Mouse (Mus musculus) megakaryocyte, adult 5-6 weeks (primary cell): ENCODE measurements around the gene Cpne1. TPM values are rescaled to one million over a fixed set of nuclear protein-coding genes. Genes with fewer than 3 reads are reported as not detected.
"Not testable (repeated sequence)": the region's sequence is repeated elsewhere in the genome, so short reads cannot be mapped to it uniquely, and the experiment has no call there.

ENCODE experiments used
- ATAC-seq: 2 replicates; pipeline ENCODE4 v1.8.0; 2016; ENCODE audit warnings: mild to moderate bottlenecking, inconsistent platforms; ENCODE audit not compliant: poor library complexity, severe bottlenecking
- total RNA-seq, 2 experiments: library from RNA; stranded (forward) in 1 of 2; stranded (reverse) in 1 of 2; fragments of 153-499, 151-499 nt in 1 of 2; fragments of 221-1000, 200-1000 nt in 1 of 2; gene quantifications; 2 replicates each; pipeline versions ENCODE4 v1.2.3 to v1.2.4; 2015 to 2017

Gene Cpne1
- 56.5 and 58.3 TPM in 2 replicates for total RNA-seq (2015)
- total RNA-seq (2017): 30.2 and 31.1 TPM in 2 replicates

DNA sequence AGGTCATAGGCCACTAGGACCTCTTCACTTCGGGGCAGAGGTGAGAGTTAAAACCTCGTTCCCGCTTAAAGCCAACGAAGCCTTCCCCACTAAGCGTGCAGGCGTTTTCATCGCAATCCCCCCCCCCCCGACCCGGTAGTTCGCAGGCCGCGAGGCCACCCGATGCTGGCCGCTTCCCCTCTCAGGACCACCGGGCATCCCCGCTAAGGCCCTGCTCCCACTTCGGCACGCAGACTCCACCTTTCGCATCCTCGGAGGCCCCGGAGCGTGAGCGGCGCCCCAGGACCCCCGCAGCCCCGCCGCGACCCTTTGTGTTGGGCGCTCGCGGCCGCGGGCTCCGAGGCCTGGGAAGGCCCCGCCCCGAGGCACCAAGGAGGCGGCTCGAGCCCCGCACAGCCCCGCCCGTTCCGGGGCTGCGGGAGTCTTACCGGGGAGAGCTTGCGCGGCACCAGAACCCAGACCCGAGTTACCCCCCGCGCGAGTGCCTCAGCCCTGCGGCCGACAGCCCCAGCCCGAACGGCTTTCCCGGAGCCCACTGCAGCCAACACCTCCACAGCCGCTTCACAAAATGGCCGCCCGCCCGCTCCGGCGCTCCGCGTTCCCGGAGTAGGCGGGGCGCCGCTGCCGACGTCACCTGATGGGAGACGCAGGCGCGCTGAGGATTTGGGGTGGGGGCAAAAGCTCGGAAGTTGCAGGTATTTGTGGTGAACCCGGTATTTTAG, at the start of gene Cpne1, which contains the start of gene Rbm12:
Cpne1 (minus strand) TSS at position 608 of the 722 bp plus-strand sequence.
Rbm12 (minus strand) TSS at position 621 of the 722 bp plus-strand sequence.
- ATAC-seq: peak; percentile 99

DNA sequence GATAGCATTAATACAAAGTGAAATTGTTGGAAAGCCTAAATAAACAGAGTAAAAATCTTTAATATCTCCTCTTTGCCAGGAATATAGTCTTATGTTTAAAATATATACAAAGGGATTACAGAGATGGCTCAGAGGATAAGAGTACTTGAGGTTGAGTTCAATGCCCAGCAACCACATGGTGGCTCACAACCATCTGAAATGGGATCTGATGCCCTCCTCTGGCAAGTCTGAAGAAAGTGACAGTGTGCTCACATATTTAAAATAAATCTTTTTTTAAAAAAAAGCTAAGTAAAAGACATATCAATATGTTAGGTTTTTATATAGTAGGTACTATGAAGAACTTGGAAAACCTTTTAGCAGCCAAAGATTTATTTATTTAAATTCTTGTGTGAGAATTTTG, 39.8 kb upstream of the Cpne1 start:
- no peak for ATAC-seq

DNA sequence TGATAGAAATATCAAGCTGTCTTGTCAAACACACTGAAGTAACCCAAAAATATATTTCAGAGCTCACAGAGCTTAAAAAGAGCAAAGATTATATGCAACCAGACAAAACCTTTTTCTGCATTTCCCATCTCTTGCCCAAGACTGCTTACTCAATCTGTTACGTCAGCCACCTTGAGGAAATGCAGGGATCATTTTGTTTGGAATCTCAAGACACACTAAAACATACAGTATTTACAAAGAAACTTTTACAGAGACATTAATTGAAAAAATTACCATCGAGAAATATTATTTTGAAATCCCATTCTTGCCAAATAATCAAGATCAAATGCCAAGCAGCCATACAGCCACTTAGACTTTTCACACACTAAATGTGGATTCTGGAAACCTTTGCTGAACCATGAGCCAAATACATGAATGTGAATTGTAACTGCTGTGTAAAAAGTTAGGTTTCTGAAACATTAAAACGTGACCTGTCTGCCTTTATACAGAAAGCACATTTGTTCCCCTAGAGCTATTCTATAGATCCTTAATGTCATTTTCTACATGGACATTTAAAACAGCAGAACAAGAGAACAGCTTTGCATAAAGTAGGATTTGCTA, 35.7 kb upstream of the Cpne1 start:
- no peak for ATAC-seq

DNA sequence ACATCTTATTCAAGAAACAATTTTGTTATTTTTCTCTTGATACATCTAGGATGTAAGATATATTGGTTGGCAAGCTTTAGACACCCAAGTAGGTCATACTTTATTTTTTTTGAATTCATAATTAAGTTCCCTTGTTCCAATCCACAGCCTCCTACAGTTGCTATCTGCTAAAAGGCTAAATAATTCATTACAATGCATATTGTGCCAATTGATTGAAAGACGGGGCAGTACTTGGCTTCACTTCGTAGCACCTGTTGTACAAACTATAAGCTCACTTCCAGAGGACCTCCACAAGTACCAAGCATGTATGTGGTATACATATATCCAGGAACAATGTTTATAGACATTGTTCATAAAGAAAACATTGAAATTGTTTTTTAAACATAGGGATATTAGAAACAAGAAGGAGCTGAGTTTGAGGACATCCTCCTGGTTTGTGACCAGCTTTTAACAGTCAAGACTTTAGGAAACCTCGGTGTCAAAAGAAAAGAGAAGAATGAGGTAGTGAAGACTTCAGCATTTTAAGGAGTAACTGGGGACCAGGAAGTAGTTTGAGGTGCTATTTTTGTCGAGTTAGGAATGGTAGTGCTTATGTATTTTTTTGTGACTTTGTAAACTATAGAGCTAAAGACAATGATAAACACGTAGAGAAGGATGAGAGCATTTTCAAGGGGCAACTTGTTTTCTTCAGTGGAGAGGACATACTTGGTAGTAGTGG, 34.7 kb upstream of the Cpne1 start:
- no peak for ATAC-seq

DNA sequence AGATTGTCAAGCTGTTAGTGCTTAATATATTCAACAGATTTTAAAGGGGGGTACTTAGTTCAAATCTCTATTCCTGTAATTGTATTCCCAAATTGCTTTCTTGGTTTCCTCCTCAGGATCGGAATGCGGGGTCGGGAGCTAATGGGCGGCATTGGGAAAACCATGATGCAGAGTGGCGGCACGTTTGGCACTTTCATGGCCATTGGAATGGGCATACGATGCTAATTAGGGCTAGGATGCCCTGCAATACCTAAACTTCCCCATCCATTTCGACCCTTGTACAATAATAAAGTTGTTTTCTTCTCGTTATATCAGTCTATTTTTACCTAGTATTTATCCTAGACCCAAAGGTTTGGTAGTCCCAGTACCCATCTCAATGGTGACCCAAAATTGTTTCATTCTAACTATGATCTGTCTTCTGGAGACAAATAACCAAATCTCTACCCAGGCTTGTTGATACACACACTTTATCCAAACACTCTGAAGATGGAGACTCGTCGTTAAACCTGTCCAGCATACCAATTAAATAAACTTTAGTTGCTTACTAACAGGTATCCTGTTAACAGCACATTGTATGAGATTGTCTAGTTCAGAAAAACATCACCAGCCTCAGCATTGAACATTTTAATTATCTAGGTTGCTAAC, 33.8 kb upstream of the Cpne1 start:
- ATAC-seq: no peak

DNA sequence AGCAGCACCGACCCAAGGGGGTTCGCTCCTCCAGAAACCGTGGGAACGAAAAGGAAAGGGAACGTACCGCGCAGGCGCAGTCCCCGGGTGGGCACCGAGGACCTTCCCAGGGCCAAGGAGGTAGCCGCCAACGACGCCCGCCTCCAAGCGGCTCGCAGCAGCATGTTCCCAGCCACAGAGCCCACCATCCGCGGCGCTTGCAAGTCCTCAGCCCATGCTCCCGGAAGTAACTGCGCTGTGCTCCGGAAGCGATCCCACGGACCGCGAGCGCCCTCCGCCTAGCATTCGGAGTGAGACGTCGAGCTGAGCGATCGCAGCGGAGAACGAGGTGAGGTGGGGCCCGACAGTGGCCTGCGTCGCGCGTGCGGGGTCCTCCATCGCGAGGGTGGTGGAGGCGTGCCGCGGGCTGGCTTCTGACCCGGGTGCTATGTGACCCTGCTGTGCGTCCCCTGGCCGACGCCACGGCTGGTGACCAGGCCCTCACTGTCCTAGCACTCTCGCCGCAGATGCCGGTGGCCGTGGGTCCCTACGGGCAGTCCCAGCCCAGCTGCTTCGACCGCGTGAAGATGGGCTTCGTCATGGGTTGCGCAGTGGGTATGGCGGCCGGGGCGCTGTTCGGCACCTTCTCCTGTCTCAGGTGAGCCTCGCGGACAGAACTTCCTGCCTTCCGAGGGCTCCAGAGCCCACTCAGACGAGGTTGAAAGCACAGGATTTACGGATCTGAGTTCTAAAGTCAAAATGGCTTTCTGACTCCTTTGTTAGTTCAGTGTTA, 32.4 kb upstream of the Cpne1 start, which contains the start of the genes Romo1 and Nfs1:
Romo1 (plus strand) TSS at position 87 of the 772 bp plus-strand sequence.
Nfs1 (minus strand) TSS at position 234 of the 772 bp plus-strand sequence.
- peak; percentile 96 for ATAC-seq

DNA sequence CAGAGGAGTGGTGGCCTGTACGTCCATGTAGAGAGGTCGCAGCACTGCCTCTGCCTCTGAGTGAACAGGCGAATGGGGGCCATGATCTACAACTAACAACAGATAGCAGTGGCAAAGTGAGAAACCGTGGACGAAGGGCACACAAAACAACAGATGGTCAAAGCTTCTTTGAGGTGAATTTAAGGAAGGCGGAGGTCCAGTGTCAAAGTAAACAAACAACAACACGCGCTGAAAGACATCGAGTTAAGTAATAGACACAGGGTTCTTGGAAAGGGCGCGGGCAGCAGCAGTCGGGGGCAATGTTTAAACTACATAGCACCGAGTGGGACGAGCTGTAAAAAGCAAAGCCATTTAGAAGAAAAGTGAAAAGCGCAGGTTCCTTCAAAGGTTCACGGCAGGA, 31.6 kb upstream of the Cpne1 start:
- ATAC-seq: peak; percentile 10; the same call in 1 of the 2 replicates

DNA sequence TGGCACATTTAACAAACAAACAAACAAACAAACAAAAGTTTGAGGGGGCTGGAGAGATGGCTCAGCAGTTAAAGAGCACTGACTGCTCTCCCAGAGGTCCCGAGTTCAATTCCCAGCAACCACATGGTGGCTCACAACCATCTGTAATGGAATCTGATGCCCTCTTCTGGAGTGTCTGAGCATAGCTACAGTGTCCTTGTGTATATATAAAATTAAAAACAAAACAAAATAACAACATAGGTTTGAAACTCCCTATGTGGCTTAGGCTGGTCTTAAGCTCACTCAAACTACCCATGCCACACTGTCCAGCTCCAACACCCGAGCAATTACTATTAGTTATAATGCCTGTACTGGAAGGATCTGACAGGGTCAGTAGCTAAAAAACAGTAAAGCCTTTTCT, 31.1 kb upstream of the Cpne1 start:
- ATAC-seq: no peak

DNA sequence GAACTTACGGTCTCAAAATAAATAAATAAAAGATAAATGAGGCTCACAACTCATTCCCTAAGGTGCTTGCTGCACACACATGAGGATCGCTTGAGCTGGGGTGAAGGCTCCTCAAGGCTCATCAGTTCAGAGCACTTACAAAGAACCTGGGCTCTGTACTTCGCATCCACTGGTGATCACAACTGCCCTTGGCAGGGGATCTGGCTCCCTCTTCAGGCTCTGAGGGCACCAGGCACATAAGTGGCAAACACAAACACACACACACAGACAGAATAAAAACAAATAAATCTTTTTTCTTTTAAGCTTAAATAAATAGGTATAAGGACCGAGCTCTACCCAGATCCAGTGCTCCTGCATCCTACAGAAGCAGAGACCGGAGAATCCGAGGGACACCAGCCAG, 23.9 kb upstream of the Cpne1 start:
- ATAC-seq: no peak

DNA sequence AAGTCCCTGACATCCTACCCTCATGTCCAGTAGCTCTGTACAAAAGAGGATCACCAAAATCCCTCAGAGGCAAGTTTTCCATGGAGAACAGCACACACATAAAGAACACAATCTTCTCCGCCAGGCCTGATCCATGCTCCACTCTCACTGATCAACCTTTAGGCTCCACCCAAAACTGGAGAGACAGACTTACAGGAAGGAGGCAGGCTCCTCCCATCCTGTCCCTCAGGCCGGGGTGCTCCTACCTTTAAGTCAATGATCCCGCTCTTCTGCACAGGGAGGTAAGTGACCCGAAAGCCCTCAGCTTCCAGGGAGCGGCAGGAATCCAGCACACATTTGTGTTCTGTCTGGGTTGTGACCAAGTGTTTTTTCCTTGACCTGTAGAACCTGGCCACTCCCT, 22.4 kb upstream of the Cpne1 start:
- no peak for ATAC-seq

DNA sequence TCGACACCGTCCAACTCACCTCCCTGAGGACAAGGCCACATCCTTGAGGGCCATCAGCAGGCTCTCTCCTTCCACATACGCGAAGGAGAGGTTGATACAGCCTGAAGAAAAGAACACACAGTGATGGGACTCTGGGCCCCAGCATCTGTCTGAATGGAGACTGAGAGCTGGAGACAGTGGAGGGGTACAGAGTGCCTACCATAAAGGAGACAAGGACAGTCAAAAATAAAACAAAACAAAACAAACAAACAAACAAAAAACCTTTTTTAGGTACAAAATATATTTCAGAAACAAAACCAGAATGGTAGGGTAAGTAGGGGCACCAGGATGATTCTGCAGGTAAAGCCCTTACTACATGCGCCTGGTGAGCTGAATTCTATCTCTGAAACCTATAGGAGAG, 15.2 kb upstream of the Cpne1 start, which contains the start of gene Gm28036:
Gm28036 (minus strand) TSS at position 101 of the 400 bp plus-strand sequence.
- ATAC-seq: no peak

DNA sequence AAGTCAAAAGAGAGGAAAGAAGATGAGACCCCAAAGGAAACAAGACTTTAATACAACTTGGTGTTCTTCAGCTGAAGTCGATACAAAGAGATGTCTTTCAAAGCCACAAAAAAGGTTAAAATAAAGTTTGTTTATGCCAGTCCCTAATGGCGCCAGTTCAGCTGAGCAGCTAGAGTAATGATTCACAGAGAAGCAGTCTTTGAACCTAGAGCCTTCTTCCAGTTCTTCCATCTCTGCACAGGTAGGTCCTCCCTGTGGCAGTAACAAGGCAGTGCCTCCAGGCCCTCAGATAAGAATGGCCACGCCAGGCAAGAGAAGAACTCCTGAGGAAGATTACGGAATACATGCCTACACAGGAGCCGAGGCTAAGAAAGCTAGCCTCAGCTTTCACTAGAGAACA, 12.0 kb upstream of the Cpne1 start:
- ATAC-seq: no peak

DNA sequence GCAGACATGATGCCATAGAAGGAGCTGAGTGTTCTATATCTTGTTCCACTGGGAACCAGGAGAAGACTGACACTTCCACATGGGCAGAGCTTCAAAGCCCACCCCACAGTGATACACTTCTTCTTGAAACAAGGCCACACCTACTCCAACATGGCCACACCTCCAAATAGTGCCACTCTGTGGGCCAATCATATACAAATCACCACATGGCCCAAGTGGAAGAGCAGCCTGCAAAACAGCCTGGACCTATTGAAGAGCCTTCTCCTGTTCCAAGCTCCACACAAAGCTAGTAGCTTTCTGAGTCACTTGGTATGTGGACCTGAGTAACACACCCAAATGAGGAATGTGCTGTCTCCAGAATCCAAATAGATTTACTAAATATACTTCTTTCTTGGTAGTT, 7.8 kb upstream of the Cpne1 start:
- ATAC-seq: no peak

DNA sequence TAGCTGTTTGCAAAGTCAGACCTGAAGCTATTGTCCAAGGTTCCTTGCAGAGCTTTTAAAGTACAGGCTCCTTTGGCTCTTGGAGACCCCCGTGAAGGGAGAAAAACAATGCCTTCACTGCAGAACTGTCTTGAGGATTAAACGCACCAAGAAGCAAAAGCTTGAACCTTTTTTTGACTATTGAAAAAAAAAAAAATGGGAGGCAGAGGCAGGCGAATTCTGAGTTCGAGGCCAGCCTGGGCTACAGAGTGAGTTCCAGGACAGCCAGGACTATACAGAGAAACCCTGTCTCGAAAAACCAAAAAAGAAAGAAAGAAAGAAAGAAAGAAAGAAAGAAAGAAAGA, 287 bp upstream of the Cpne1 start:
- ATAC-seq: not testable (repeated sequence)

DNA sequence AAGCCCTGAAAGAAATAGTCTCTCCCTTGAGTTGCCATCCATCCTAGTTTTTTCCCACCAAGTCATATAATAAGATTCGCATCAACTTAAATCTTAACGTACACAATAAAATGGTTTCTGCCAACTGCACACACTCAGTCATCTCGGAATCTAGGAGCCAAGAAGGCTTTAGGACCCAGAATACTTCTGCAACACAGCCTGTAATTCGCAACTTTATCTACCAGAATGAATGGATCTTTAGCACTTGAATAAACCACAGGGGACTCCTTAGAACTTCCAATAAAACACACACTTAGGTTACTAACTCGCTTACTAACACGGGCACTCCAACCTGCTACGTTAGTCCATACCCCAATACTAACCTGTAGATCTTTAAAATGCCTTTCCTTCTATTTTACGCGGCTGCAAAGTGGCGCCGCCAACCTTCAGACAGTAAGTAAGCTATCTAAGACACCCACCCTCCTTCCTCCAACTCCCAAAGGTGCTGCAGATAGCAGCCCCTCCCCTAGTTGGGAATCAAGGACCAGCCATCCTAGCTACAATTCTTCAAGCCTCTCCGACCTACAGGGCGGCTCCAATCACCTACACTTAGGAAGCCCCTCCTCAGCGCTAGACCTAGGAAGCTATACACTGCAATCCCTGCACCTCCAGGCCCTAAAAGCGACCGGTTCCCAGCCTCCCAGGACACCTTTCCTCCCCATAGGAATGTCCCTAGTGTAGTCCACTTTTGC, 973 bp downstream of the Cpne1 start:
- peak; percentile 18; the same call in 1 of the 2 replicates for ATAC-seq

DNA sequence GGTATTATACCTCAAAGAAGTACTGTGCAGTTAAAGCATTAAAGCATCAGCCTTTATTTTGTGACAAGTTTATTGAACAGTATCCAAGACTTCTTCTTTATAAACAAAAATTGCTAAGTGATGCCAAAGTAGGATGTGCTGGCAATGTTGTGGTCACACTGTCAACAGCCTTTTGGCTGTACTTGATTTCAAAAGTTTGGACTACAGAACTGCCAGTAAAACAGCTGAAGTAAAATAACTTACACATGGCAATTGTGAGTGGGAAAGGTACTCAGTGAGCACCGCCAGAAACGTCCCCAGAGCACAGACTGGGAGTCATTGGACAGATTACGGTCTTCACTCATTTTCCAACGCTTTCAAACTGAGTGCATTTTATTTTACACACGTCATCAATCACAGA, 19.8 kb downstream of the Cpne1 start:
- ATAC-seq: no peak

DNA sequence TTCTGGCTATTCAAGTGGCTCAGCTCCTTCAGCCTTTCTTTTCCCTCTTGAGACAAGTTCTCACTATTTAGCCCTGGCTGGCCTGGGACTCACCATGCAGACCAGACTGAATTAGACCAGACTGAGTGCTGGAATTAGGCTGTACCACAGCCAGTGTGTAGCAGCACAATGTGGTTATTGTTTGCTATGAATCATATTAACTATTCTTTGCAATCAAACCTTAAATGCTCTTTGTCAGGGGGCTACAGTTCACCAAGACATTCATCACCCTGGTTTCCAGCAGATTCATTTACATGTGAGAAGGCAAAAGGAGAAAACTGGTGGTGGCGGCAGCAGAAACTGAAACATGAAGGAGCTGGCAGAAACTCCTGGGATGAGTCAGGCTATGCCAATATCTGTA, 22.0 kb downstream of the Cpne1 start:
- ATAC-seq: no peak

DNA sequence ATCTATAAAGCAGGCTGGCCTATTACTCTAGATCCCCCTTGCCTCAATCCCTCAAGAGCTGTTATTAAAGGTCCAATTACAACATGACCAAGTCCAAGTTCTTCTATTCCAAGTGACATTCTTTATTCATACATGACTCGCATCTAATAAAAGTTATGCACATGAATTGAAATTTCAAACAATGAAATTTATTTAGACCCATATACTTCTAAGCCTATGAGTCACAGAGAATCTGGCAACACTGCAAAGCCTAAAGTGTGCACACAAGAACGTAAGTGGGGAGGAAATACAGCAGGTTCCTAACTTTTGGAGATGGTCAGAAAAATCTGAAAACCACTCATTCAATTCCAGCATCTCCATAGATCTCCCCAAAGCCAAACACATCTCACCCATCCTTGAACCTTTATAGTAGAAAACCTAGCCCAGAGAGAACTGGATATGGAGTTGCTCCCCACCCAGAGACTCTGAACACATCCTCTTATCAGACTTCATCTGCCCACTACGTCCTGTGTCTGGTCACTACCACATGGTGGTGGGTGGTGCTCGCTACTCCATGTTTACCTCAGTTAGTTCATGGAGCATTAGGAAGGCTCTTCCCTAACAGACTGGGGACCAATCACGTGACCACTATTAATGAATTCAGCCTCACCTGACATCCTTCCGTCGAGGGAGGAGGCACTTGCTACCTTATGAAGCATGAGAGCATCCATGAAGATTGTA, 24.2 kb downstream of the Cpne1 start:
- no peak for ATAC-seq

DNA sequence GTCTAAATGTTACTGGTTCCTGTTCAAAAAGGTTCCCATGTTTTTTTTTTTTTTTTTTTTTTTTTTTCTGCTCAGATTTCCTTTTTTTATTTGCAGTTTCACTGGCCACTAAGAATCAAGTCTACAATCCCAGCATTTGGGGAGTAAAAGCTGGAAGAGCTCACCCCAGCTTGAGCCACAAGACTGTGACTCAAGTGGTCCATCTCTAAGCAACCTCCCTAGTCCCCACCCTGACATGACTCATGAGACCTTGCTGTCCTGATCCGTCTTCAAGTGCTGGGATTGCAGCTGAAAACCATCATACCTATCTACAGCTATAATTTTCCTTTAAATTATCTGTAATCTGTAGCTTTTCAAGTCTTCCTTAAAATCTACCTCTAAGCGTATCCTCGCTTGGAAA, 27.2 kb downstream of the Cpne1 start:
- no peak for ATAC-seq
